Mouse (Mus musculus) midbrain, postnatal 0 days (tissue): ENCODE data around the gene Mex3a. TPM values are rescaled to one million over a fixed set of nuclear protein-coding genes. Genes with fewer than 3 reads are reported as not detected.

Experiments used
- ATAC-seq: fragments of 200-750 bp; cut with Nextera tagmentation; 2 replicates; pipeline ENCODE4 v1.8.0; 2017; ENCODE audit warnings: moderate number of reproducible peaks, mild to moderate bottlenecking, moderate TSS enrichment, moderate library complexity; ENCODE audit not compliant: low FRiP score
- DNase-seq: peaks from one replicate; pipeline ENCODE4 v3.0.0-alpha.2; 2015; ENCODE audit warnings: low spot score
- H3K27ac ChIP-seq: fragments of 300-500 bp; sonication (generic); 2 replicates; pipeline ENCODE4 v1.5.1; 2014; ENCODE audit warnings: low read depth, mild to moderate bottlenecking, low read length, mixed read lengths
- H3K27me3 ChIP-seq: fragments of 300-500 bp; sonication (generic); 2 replicates; pipeline ENCODE4 v1.6.1; 2014; ENCODE audit warnings: low read length, control low read depth, mixed read lengths; ENCODE audit not compliant: insufficient read depth
- H3K36me3 ChIP-seq: fragments of 300-500 bp; sonication (generic); 2 replicates; pipeline ENCODE4 v1.6.1; 2014; ENCODE audit warnings: low read length, control low read depth, mixed read lengths; ENCODE audit not compliant: insufficient read depth
- H3K4me1 ChIP-seq: fragments of 300-500 bp; sonication (generic); 2 replicates; pipeline ENCODE4 v1.6.1; 2014; ENCODE audit warnings: mild to moderate bottlenecking, control low read depth, antibody characterized with exemption, low read length, mixed read lengths; ENCODE audit not compliant: insufficient read depth
- H3K4me2 ChIP-seq: fragments of 300-500 bp; sonication (generic); 2 replicates; pipeline ENCODE4 v1.6.1; 2014; ENCODE audit warnings: low read depth, mild to moderate bottlenecking, low read length, mixed read lengths; ENCODE audit not compliant: poor library complexity, severe bottlenecking
- H3K4me3 ChIP-seq: fragments of 300-500 bp; sonication (generic); 2 replicates; pipeline ENCODE4 v1.5.1; 2014; ENCODE audit warnings: low read depth, mild to moderate bottlenecking, low read length, moderate library complexity
- H3K9ac ChIP-seq: fragments of 300-500 bp; sonication (generic); replicated peaks from 2 replicates; pipeline ENCODE4 v1.6.1; 2014; ENCODE audit warnings: mild to moderate bottlenecking, low read length, moderate library complexity, mixed read lengths; ENCODE audit not compliant: poor library complexity, severe bottlenecking
- H3K9me3 ChIP-seq: fragments of 300-500 bp; sonication (generic); 2 replicates; pipeline ENCODE4 v1.6.1; 2016; ENCODE audit warnings: low read length, control low read depth
- CTCF ChIP-seq: IDR thresholded peaks from 2 replicates; pipeline ENCODE4 v1.5.1; 2016; ENCODE audit warnings: antibody characterized with exemption, mild to moderate bottlenecking
- WGBS: fragments of 180-500 bp; shearing (Covaris S2); extraction: QIAGEN DNeasy Blood & Tissue Kit; methylation state at CpG from one replicate; pipeline ENCODE4 v1.1.7; 2014; 5-methylcytosine and 5-hydroxymethylcytosine counted together
- polyA plus RNA-seq: library from polyadenylated mRNA; unstranded; fragments of >200 nt; fragmentation: Nextera tagmentation; extraction: Ambion mirVana; gene quantifications from 2 replicates; pipeline ENCODE4 v1.2.1, GENCODE M21; 2015
- total RNA-seq: library from RNA; depleted of rRNA; stranded (reverse); fragments of >200 nt; gene quantifications from 2 replicates; pipeline ENCODE4 v1.2.3, GENCODE M21; 2014

Mex3a gene
- total and polyA plus RNA-seq, 2 experiments from 2014 or later, result 16.1 to 56.9 TPM

DNA sequence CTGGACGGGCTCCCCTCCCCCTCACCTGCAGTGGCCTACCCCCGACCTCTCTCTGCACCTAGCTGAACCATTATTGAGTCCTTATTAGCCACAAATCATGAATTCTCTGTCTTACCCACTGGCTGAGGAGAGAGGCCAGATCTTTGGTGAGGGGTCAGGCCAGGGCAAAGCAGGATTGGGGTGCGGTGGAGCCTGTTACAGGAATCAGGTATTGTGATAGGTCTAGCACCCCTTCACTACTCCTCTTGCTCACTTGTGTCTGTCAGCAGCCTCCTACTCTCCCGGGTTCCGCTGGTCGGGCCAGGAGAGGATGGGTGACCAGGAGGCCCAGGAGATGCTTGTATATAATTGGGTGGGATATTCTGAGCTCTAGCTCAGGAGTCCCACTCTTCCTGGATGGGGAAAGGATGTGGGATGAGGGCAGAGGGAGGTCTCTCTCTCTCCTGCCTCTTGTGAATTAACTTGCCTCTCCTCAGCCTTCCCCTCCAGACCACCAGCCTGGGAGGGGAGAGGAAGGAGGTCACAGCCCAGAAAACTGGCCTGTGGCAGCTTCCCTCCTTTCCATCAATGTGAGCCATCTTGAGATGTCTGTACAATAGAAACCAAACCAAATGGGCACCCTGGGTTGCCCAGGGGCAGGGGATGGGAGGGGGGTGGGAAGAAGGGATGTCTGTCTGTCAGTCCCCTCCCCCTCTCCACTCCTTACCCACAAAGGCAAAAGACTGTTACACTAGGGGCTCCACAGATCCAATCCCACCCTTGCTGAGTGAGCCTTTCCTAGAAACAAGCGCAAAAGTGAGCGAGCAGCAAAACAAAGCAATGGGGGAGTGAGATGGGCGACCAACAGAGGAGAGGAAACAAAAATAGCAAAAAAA lies 6.3 kb downstream of the Mex3a start:
- ATAC-seq (no peak), DNase-seq (no peak)
- Histone ChIP-seq H3K4me2 (no peak overlapping the region), H3K36me3 (peaks cover 23% of the 10 kb centered on the region), H3K9ac (no peak overlapping the region; the same call in 1 of the 2 replicates), H3K27me3 (no peaks in the 10 kb centered on the region), H3K4me1 (peaks cover 19% of the 10 kb centered on the region), H3K9me3 (no peaks in the 10 kb centered on the region), H3K4me3 (no peak overlapping the region), H3K27ac (peak overlapping the region; percentile 34)
- no peak for TF ChIP-seq CTCF
- 18% methylated on average over 9 of the region's 9 CpGs for WGBS

DNA sequence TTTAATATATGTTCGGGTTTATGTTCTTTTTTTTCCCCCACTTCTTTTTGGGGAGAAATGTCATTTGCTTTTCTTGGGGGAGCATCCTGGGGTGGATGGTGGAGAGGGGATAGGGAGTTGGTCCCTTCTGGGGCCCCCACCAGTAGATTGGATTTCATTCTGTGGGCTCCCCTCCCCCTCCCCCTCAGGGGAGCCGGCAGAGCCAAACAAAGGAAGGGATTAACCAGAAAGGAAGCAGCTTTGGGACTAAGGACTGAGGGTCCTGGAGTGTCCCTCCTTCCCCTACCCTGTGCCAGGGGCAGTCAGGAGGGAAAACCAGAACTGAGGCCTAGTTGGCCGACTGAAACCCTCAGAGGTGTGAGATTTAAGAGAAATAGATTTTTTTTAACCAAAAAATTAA lies 7.2 kb downstream of the Mex3a start:
- H3K36me3 ChIP-seq, result peaks cover 23% of the 10 kb centered on the region
- no peaks in the 10 kb centered on the region for H3K9me3 ChIP-seq
- 4% methylated on average over 3 of the region's 3 CpGs for WGBS
- no peak overlapping the region for H3K9ac ChIP-seq
- H3K4me3 ChIP-seq, result no peak overlapping the region
- no peak overlapping the region for H3K4me2 ChIP-seq
- peak overlapping the region; percentile 47; the same call in 1 of the 2 replicates for H3K27ac ChIP-seq
- no peak for TF ChIP-seq CTCF
- peak; percentile 39 for DNase-seq
- peaks cover 19% of the 10 kb centered on the region for H3K4me1 ChIP-seq
- H3K27me3 ChIP-seq, result no peaks in the 10 kb centered on the region
- no peak for ATAC-seq

DNA sequence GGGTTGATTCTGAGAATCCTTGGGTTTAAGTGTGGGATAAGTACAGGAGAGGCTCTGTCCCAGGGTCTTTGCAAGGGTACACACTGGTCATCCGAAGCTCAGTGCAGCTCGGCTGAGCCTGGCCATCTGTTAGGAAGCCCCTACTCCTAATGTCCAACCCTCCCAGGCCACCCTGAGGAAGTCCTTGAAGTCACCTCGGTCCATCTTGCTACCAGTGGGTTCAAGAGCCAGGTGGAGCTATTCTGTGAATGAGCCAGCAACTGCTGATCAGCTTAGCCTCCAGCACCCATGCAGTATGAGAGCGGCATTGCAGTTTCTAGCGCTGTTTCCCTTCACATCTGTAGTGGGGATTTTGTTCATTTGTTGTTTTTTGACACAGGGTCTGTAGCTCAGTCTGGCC lies 7.9 kb downstream of the Mex3a start:
- Histone ChIP-seq H3K4me2 (no peak overlapping the region), H3K4me3 (no peak overlapping the region), H3K9ac (no peak overlapping the region), H3K27ac (peak overlapping the region; percentile 65), H3K4me1 (peaks cover 13% of the 10 kb centered on the region), H3K27me3 (no peaks in the 10 kb centered on the region), H3K36me3 (peaks cover 23% of the 10 kb centered on the region), H3K9me3 (no peaks in the 10 kb centered on the region)
- WGBS, result 36% methylated on average over 5 of the region's 5 CpGs
- peak; percentile 44 for DNase-seq
- TF ChIP-seq CTCF, result peak; percentile 34
- no peak for ATAC-seq

DNA sequence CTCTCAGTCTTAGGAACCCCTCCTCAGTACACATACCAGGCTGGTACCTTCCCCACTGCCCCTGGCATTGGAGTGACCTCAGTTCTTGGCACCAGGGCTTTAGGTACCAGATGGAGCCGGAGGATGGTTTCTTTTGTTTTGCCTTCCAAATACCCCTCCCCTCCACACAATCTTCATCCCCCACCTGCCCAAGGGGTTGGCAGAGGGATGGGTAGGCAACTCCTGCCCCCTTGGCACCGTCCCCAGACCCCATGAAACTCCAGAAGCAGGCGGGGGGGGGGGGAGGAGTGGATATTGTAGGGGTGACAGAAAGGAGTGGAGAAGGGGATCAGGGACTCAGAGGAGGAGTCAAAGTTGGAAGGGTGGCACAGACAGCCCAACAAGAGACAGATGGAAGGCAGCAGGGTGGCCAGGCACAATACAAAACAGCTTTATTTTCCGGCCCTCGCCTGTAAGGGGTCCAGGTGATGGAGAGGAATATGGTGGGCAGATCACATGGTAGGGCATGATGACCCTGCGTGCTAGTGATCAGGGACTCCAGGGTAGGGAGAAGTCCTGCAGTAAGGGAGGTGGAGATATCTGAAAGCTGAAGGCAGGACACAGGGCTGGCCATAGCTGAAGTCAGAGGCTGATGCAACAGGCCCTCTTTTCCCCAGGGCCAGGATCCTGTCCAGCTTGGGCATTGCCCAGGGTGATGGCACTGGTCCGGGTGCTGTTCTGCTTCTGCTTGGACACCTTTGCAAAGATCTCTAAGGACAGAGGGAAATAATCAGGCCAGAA lies 9.6 kb downstream of the Mex3a start:
- Histone ChIP-seq H3K9me3 (no peaks in the 10 kb centered on the region), H3K4me3 (no peak overlapping the region), H3K36me3 (peaks cover 15% of the 10 kb centered on the region), H3K9ac (no peak overlapping the region), H3K27ac (peak overlapping the region; percentile 38; the same call in 1 of the 2 replicates), H3K27me3 (no peaks in the 10 kb centered on the region), H3K4me1 (peaks cover 3% of the 10 kb centered on the region; the same call in 1 of the 2 replicates), H3K4me2 (no peak overlapping the region)
- ATAC-seq (peak; percentile 22), DNase-seq (peak; percentile 83)
- WGBS, result 50% methylated on average over 7 of the region's 7 CpGs
- no peak for TF ChIP-seq CTCF

DNA sequence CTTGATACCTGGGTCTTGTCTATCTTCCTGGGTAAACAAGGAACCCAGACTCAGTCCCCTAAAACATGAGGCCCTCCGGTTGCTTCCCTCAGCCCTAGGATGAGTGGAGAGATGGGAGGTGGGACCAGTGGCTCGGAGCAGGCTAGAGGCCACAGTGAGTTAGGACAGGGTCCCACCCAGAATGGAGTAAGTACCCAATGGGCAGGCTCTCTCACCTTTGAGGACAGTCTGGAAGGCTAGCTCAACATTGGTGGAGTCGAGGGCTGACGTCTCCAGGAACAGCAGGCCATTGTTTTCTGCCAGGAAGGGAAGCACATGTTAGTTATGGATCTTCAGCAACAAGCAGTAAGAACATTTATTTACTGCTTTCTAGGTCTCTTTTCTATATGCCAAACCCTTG lies 10.3 kb downstream of the Mex3a start:
- H3K36me3 ChIP-seq, result peaks cover 12% of the 10 kb centered on the region
- ATAC-seq, result no peak
- WGBS, result 83% methylated on average over 4 of the region's 4 CpGs
- no peak overlapping the region for H3K9ac ChIP-seq
- H3K9me3 ChIP-seq, result no peaks in the 10 kb centered on the region
- H3K27ac ChIP-seq, result no peak overlapping the region
- TF ChIP-seq CTCF, result no peak
- no peaks in the 10 kb centered on the region; the same call in 1 of the 2 replicates for H3K4me1 ChIP-seq
- H3K4me3 ChIP-seq, result no peak overlapping the region
- no peak for DNase-seq
- H3K4me2 ChIP-seq, result no peak overlapping the region
- H3K27me3 ChIP-seq, result no peaks in the 10 kb centered on the region
